Mouse (Mus musculus): Measurements from ENCODE around the gene Map2k5. TPM values are rescaled to one million over a fixed set of nuclear protein-coding genes. Genes with fewer than 3 reads are reported as not detected.

The Map2k5 gene
- total and polyA plus RNA-seq, 2 experiments from 2014 or later = 22.4 to 32.7 TPM

DNA sequence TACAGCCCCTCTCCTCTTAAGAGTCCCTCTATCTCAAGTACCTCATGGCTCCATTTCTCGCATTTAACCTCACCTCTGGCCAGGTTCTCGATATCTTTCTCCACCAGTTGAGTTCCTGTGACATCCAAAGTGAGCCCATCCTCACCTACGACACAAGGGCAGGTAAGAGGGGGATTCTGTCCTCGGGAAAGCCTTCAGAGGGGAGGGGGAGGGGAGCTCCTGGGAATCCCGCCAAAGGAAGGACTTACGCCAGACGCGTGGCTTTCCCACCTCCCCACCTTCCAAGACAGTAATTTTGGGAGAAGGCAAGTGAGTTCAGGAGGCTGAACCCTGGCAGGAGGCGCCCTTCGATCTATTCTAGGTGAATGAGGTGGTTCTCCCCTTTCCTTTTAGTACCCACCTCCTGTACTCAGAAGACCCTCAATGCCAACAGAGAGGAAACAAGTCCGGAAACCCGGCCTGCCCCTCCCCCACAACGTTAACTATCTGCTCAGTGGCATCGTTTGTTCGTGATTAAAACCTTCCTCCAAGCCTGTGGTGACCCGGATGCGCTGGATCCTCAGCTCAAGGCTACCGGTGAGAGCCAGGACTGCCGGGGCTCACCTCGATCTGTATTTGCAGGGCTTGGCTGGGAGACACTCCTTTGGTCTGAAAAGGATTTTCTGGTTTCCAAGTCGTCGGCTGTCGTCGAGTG lies 235.9 kb downstream of the Map2k5 start:
- ATAC-seq (ENCODE audit: low FRiP score) (no peak), DNase-seq (ENCODE audit: low spot score) (no peak)
- TF ChIP-seq CTCF (IDR thresholded peaks at IDR 0.05) = no peak
- Histone ChIP-seq H3K36me3 (ENCODE audit: insufficient read depth, low read length) (no peaks in the 10 kb centered on the region; the same call in 1 of the 2 replicates), H3K9ac (replicated peaks; ENCODE audit: low read length, poor library complexity, severe bottlenecking) (no peak overlapping the region), H3K27ac (ENCODE audit: low read depth, low read length) (no peak overlapping the region), H3K4me1 (ENCODE audit: insufficient read depth, low read length) (no peaks in the 10 kb centered on the region), H3K4me2 (ENCODE audit: low read depth, low read length, poor library complexity, severe bottlenecking) (no peak overlapping the region), H3K27me3 (ENCODE audit: insufficient read depth, low read length) (peaks cover 83% of the 10 kb centered on the region), H3K9me3 (ENCODE audit: low read length) (no peaks in the 10 kb centered on the region), H3K4me3 (ENCODE audit: low read depth, low read length) (no peak overlapping the region)
- 3% methylated on average over 24 of the region's 24 CpGs for WGBS

DNA sequence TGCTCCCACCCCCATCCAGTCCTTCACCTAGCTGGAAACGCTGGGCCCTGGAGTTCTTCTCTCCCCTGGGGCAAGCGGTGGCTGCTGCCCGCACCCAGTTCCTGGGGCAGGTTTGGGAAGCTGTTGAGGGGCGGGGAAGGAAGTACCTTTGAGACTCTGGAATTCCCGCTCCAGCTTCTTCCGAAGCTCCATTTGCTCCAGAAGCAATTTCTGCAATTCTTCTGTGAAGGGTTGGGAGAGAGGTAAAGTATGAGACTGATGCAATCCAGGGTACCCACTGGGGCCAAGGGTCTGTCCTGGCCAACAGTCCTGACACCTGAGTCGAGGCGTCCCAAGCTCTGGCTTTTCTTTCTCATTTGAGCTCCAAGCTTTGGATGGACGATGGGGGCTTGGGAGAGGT lies 237.5 kb downstream of the Map2k5 start:
- Histone ChIP-seq H3K9me3 (ENCODE audit: low read length) (no peaks in the 10 kb centered on the region), H3K27me3 (ENCODE audit: insufficient read depth, low read length) (peaks cover 87% of the 10 kb centered on the region), H3K27ac (ENCODE audit: low read depth, low read length) (no peak overlapping the region), H3K4me3 (ENCODE audit: low read depth, low read length) (no peak overlapping the region), H3K36me3 (ENCODE audit: insufficient read depth, low read length) (no peaks in the 10 kb centered on the region; the same call in 1 of the 2 replicates), H3K4me1 (ENCODE audit: insufficient read depth, low read length) (no peaks in the 10 kb centered on the region; the same call in 1 of the 2 replicates), H3K9ac (replicated peaks; ENCODE audit: low read length, poor library complexity, severe bottlenecking) (no peak overlapping the region), H3K4me2 (ENCODE audit: low read depth, low read length, poor library complexity, severe bottlenecking) (no peak overlapping the region)
- WGBS = under 1% methylated on average over 9 of the region's 9 CpGs
- no peak for DNase-seq (ENCODE audit: low spot score)
- no peak for ATAC-seq (ENCODE audit: low FRiP score)
- no peak for TF ChIP-seq CTCF (IDR thresholded peaks at IDR 0.05)

DNA sequence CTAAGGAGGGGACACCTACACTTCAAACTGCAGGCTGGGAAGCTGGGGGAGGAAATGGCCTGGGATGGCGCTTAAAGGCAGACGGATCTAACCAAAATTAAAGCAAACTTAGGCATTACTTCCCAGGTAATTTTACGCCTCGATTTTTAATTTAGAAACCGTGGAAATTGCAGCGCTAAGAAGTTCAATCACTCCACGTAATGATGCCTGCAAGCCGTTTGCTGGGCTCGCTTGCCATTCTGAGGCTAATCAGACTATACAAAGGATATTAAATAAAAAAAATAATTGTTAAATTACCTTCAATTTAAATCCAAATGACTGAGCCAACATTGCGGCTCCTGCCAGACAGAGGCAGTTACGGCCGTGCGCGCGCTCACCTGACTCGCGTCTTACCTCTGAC lies 238.0 kb downstream of the Map2k5 start:
- Histone ChIP-seq H3K4me1 (ENCODE audit: insufficient read depth, low read length) (no peaks in the 10 kb centered on the region; the same call in 1 of the 2 replicates), H3K27ac (ENCODE audit: low read depth, low read length) (no peak overlapping the region), H3K9ac (replicated peaks; ENCODE audit: low read length, poor library complexity, severe bottlenecking) (no peak overlapping the region), H3K36me3 (ENCODE audit: insufficient read depth, low read length) (no peaks in the 10 kb centered on the region; the same call in 1 of the 2 replicates), H3K4me3 (ENCODE audit: low read depth, low read length) (no peak overlapping the region), H3K4me2 (ENCODE audit: low read depth, low read length, poor library complexity, severe bottlenecking) (no peak overlapping the region), H3K27me3 (ENCODE audit: insufficient read depth, low read length) (peaks cover 87% of the 10 kb centered on the region), H3K9me3 (ENCODE audit: low read length) (no peaks in the 10 kb centered on the region)
- ATAC-seq (ENCODE audit: low FRiP score) = no peak
- WGBS = 6% methylated on average over 17 of the region's 17 CpGs
- TF ChIP-seq CTCF (IDR thresholded peaks at IDR 0.05) = no peak
- no peak for DNase-seq (ENCODE audit: low spot score)

DNA sequence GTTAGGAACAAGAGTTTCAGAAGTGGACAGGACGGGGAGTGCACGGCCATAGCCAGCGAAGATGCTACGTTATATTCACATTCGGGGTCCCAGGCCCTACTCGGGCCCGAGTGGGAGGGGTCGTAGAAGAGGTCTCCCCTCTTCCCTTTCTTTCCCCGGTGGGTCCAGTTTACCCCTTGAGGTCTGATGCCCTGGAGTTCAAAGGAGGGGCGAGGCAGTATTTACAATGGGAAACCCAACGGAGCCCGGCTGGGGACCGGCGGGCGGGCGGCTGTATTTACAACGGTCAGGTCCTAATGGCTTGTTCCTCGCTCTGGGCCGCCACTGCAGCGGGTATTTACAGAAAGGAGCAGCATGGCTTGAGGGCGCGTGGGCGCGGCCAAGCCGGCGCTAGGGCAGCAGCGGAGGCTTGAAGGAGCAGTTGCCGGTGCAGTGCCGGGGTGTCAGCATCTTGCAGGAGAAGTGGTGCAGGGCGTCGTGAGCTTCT lies 239.2 kb downstream of the Map2k5 start:
- TF ChIP-seq CTCF (IDR thresholded peaks at IDR 0.05) = no peak
- H3K36me3 ChIP-seq (ENCODE audit: insufficient read depth, low read length) = no peaks in the 10 kb centered on the region
- no peak overlapping the region for H3K9ac ChIP-seq (replicated peaks; ENCODE audit: low read length, poor library complexity, severe bottlenecking)
- H3K4me2 ChIP-seq (ENCODE audit: low read depth, low read length, poor library complexity, severe bottlenecking) = peak overlapping the region; percentile 8; the same call in 1 of the 2 replicates
- H3K27me3 ChIP-seq (ENCODE audit: insufficient read depth, low read length) = peaks cover 82% of the 10 kb centered on the region
- WGBS = under 1% methylated on average over 31 of the region's 31 CpGs
- DNase-seq (ENCODE audit: low spot score) (no peak), ATAC-seq (ENCODE audit: low FRiP score) (no peak)
- no peak overlapping the region for H3K27ac ChIP-seq (ENCODE audit: low read depth, low read length)
- H3K4me3 ChIP-seq (ENCODE audit: low read depth, low read length) = peak overlapping the region; percentile 11; the same call in 1 of the 2 replicates
- H3K9me3 ChIP-seq (ENCODE audit: low read length) = no peaks in the 10 kb centered on the region
- H3K4me1 ChIP-seq (ENCODE audit: insufficient read depth, low read length) = no peaks in the 10 kb centered on the region; the same call in 1 of the 2 replicates

DNA sequence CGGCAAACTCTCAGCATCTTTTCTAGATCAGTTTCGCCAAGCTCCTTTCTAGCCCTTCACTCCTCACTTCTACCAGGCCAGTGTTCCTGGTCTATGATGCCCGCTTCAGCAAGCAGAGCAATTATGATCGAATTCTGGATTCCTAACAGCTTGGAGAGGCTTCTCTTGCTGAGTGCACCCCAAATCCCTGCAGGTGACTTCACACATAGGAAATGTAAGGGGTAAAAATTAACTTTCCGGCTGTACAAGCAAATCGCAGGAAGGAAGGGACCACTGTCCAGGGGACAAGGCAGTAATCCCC lies 240.1 kb downstream of the Map2k5 start:
- no peak overlapping the region for H3K4me3 ChIP-seq (ENCODE audit: low read depth, low read length)
- no peak overlapping the region for H3K27ac ChIP-seq (ENCODE audit: low read depth, low read length)
- 3% methylated on average over 6 of the region's 6 CpGs for WGBS
- H3K9ac ChIP-seq (replicated peaks; ENCODE audit: low read length, poor library complexity, severe bottlenecking) = no peak overlapping the region
- H3K4me1 ChIP-seq (ENCODE audit: insufficient read depth, low read length) = no peaks in the 10 kb centered on the region; the same call in 1 of the 2 replicates
- DNase-seq (ENCODE audit: low spot score) (no peak), ATAC-seq (ENCODE audit: low FRiP score) (no peak)
- no peaks in the 10 kb centered on the region for H3K9me3 ChIP-seq (ENCODE audit: low read length)
- H3K36me3 ChIP-seq (ENCODE audit: insufficient read depth, low read length) = no peaks in the 10 kb centered on the region
- TF ChIP-seq CTCF (IDR thresholded peaks at IDR 0.05) = no peak
- no peak overlapping the region for H3K4me2 ChIP-seq (ENCODE audit: low read depth, low read length, poor library complexity, severe bottlenecking)
- peaks cover 74% of the 10 kb centered on the region for H3K27me3 ChIP-seq (ENCODE audit: insufficient read depth, low read length)

DNA sequence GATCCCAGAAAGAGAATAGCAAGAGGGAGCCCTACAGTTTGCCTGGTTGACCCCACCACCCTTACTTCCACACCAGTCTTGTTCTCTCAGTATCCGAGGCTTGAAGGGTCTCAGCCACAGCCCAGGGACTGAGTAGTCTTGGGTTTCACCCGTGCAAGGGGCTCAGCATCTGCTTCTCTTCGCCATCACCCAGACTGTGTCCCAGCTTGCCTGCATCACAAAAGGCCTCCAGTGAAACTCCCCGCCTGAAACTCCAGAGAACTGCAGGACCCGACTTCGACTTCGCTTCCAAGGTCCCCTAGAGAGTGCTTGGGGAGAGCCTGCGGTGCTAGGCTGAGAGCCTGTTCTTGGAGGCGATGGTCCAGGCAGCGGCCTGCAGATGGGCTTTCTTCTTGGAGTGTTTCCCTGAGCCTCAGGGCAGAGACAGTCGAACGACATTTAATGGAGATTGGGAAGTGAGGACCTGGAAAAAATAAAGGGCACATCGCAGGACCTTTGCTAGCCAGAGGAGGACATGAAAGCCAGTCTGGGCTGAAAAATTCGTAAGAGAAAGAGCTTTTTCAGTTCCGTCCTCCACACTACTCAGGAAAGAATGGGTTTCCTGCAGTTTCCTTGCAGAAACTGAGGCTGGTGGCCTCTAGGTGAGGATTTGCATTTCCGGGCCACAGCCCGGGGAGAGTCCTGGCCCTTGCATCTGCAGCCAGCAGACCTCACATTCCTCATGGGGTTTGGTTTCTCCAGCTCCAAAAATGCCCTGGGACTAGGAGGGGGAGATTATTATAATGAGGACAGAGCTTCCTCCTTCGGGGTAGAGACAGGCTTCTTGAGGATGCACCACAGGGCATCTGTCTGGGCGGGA lies 240.7 kb downstream of the Map2k5 start:
- TF ChIP-seq CTCF (IDR thresholded peaks at IDR 0.05) = no peak
- 4% methylated on average over 19 of the region's 19 CpGs for WGBS
- Histone ChIP-seq H3K9ac (replicated peaks; ENCODE audit: low read length, poor library complexity, severe bottlenecking) (no peak overlapping the region), H3K4me3 (ENCODE audit: low read depth, low read length) (no peak overlapping the region), H3K4me2 (ENCODE audit: low read depth, low read length, poor library complexity, severe bottlenecking) (no peak overlapping the region), H3K36me3 (ENCODE audit: insufficient read depth, low read length) (no peaks in the 10 kb centered on the region), H3K27me3 (ENCODE audit: insufficient read depth, low read length) (peaks cover 68% of the 10 kb centered on the region), H3K9me3 (ENCODE audit: low read length) (no peaks in the 10 kb centered on the region), H3K27ac (ENCODE audit: low read depth, low read length) (no peak overlapping the region), H3K4me1 (ENCODE audit: insufficient read depth, low read length) (no peaks in the 10 kb centered on the region; the same call in 1 of the 2 replicates)
- DNase-seq (ENCODE audit: low spot score) (no peak), ATAC-seq (ENCODE audit: low FRiP score) (no peak)
